Mouse (Mus musculus): ENCODE measurements at regions not wholly inside any gene's neighbourhood (a gene's known extent, or its start where the extent isn't known, plus 50 kb on each side); places are given as distances from the start of the nearest gene placed in this dataset.

DNA sequence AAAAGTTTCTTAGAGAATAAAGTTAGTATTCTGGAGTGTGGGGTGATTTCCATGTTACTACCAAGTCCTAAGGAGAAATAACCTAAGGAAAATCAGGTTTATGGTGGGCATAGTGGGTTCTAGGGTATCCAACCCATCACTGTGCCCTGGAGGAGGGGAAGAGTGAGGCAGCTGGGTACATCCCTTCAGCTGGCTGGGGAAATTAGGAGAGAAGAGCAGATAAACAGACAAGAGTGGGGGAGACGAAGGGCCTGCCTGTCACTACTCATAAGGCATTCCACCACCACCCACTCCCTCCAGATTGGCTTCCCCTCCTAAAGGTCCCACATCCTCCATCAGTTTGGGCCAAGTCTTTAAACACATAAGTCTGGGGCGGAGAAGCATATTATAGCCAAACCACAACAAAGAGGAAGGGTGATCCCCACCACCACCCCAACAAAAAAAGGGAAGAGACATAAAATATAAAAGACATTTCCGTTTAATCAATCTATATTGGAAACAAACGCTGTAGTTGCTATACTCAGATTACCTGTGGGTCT is 299.8 kb downstream of the Gm11361 start:
- TF ChIP-seq EP300 (IDR thresholded peaks at IDR 0.05; ENCODE audit: low read depth in 1 of 2, low read length in 2 of 2) (no peak), ZMIZ1 (IDR thresholded peaks at IDR 0.05; ENCODE audit: low read depth, low read length) (no peak), CTCF (IDR thresholded peaks at IDR 0.05 in 2 of 3, conservative IDR thresholded peaks at IDR 0.05 in 1 of 3; ENCODE audit: control insufficient read depth in 1 of 3, insufficient read depth in 1 of 3, low read depth in 2 of 3, low read length in 3 of 3, poor library complexity in 1 of 3, severe bottlenecking in 1 of 3) (no peak), GATA1 (IDR thresholded peaks at IDR 0.05; ENCODE audit: low read depth, low read length) (no peak), MEF2A (IDR thresholded peaks at IDR 0.05; ENCODE audit: extremely low read depth, insufficient replicate concordance, low read depth, low read length, poor library complexity, severe bottlenecking) (no peak), USF1 (IDR thresholded peaks at IDR 0.05; ENCODE audit: low read depth, low read length) (no peak), RCOR1 (IDR thresholded peaks at IDR 0.05; ENCODE audit: low read depth, low read length) (no peak), MAX (IDR thresholded peaks at IDR 0.05; ENCODE audit: low read length) (no peak), HCFC1 (IDR thresholded peaks at IDR 0.05; ENCODE audit: low read depth, low read length) (no peak), ELF1 (IDR thresholded peaks at IDR 0.05; ENCODE audit: low read depth, low read length) (no peak), POLR2AphosphoS2 (IDR thresholded peaks at IDR 0.05; ENCODE audit: low read length) (no peak), POLR2A (IDR thresholded peaks at IDR 0.05; ENCODE audit: control insufficient read depth in 1 of 2, insufficient read depth in 1 of 2, low read depth in 1 of 2, low read length in 2 of 2, poor library complexity in 1 of 2) (no peak), TBP (IDR thresholded peaks at IDR 0.05; ENCODE audit: low read depth, low read length) (no peak), CHD1 (IDR thresholded peaks at IDR 0.05; ENCODE audit: low read depth, low read length) (no peak)

Measured in MEL (cell line).